ENCODE assay signal across 7 mouse cellular contexts in genomic region chr7:143295356-143296000, GRCm38 (mm10).
DNase-seq lines count a peak whose midpoint lies in the region; ATAC-seq and TF ChIP-seq lines count a peak whose summit lies in the region.

No protein-coding gene starts in this region.

- peak; percentile 50 for ATAC-seq in erythroid progenitor cell, adult 5-6 weeks (replicated peaks; ENCODE audit: low FRiP score, poor library complexity, severe bottlenecking)
- 0 out of 2 replicates have a peak, but pooled peaks have one; percentile 20 for ATAC-seq in hindbrain, embryonic 15.5 days (ENCODE audit: low FRiP score, low read depth)
- no peak for ATAC-seq in limb, embryonic 12.5 days (ENCODE audit: insufficient number of reproducible peaks, insufficient read depth, low FRiP score, low TSS enrichment, low read depth)
- ATAC-seq in midbrain, embryonic 11.5 days (ENCODE audit: low FRiP score) = no peak

- in situ Hi-C loops in ES-E14 (cut with MboI; ENCODE audit: low sequenced_read_pairs in 2 of 2, unreplicated experiment in 2 of 2) = no loop called here

- peak overlapping the region; percentile 55 for H3K4me2 ChIP-seq in hindbrain, embryonic 15.5 days
- peak overlapping the region; percentile 63 for H3K4me2 ChIP-seq in limb, embryonic 12.5 days
- H3K4me2 ChIP-seq in midbrain, embryonic 11.5 days = peak overlapping the region; percentile 59

- peak overlapping the region; percentile 72 for H3K9ac ChIP-seq in ES-E14 (ENCODE audit: insufficient read depth, low read depth, low read length, poor library complexity, severe bottlenecking)
- peak overlapping the region; percentile 58 for H3K9ac ChIP-seq in hindbrain, embryonic 15.5 days
- peak overlapping the region; percentile 67 for H3K9ac ChIP-seq in limb, embryonic 12.5 days (replicated peaks)
- peak overlapping the region; percentile 54 for H3K9ac ChIP-seq in midbrain, embryonic 11.5 days (ENCODE audit: low read length)

- H3K4me1 ChIP-seq in ES-E14 (ENCODE audit: control insufficient read depth in 2 of 2, insufficient read depth in 2 of 2, low read length in 2 of 2, poor library complexity in 1 of 2) = peaks cover 1 to 3% of the 10 kb centered on the region in 2 experiments; a peak in 3 of 4 replicates
- H3K4me1 ChIP-seq in bone marrow, adult 2 months (ENCODE audit: control insufficient read depth, insufficient read depth, low read length) = no peaks in the 10 kb centered on the region; the same call in 1 of the 2 replicates
- peaks cover 17% of the 10 kb centered on the region for H3K4me1 ChIP-seq in hindbrain, embryonic 15.5 days (replicated peaks)
- peaks cover 30% of the 10 kb centered on the region for H3K4me1 ChIP-seq in limb, embryonic 12.5 days (replicated peaks)
- peaks cover 7% of the 10 kb centered on the region for H3K4me1 ChIP-seq in midbrain, embryonic 11.5 days (ENCODE audit: control insufficient read depth, insufficient read depth, low read length)

- no peak for TF ChIP-seq POLR2A in bone marrow, adult 2 months (IDR thresholded peaks at IDR 0.05; ENCODE audit: borderline replicate concordance, control insufficient read depth, low read depth, low read length)

- H3K27me3 ChIP-seq in hindbrain, embryonic 15.5 days = no peaks in the 10 kb centered on the region
- no peaks in the 10 kb centered on the region for H3K27me3 ChIP-seq in limb, embryonic 12.5 days
- no peaks in the 10 kb centered on the region for H3K27me3 ChIP-seq in midbrain, embryonic 11.5 days (ENCODE audit: control insufficient read depth, insufficient read depth, low read length)

- WGBS in bone marrow, adult 2 months = 52% methylated on average over 47 of the region's 47 CpGs
- WGBS in hindbrain, embryonic 15.5 days = 50% methylated on average over 47 of the region's 47 CpGs
- WGBS in limb, embryonic 12.5 days = 55% methylated on average over 47 of the region's 47 CpGs
- WGBS in midbrain, embryonic 11.5 days = 51% methylated on average over 47 of the region's 47 CpGs

- H3K4me3 ChIP-seq in ES-E14 (ENCODE audit: insufficient read depth in 1 of 2, low read depth in 1 of 2, low read length in 2 of 2, poor library complexity in 1 of 2, severe bottlenecking in 1 of 2) = peak overlapping the region; percentile 75 to 83
- H3K4me3 ChIP-seq in bone marrow, adult 2 months (replicated peaks; ENCODE audit: control insufficient read depth, low read depth, low read length) = peak overlapping the region; percentile 83
- peak overlapping the region; percentile 56 for H3K4me3 ChIP-seq in hindbrain, embryonic 15.5 days
- H3K4me3 ChIP-seq in limb, embryonic 12.5 days (replicated peaks) = peak overlapping the region; percentile 53
- H3K4me3 ChIP-seq in midbrain, embryonic 11.5 days (ENCODE audit: low read depth, low read length) = peak overlapping the region; percentile 46

- no peak for TF ChIP-seq CTCF in bone marrow, adult 2 months (IDR thresholded peaks at IDR 0.05; ENCODE audit: control insufficient read depth, insufficient read depth, low read length)

- peaks cover 3% of the 10 kb centered on the region; the same call in 1 of the 2 replicates for H3K36me3 ChIP-seq in ES-E14 (ENCODE audit: control insufficient read depth, insufficient read depth, low read length, poor library complexity, severe bottlenecking)
- no peaks in the 10 kb centered on the region for H3K36me3 ChIP-seq in hindbrain, embryonic 15.5 days
- no peaks in the 10 kb centered on the region for H3K36me3 ChIP-seq in limb, embryonic 12.5 days
- no peaks in the 10 kb centered on the region for H3K36me3 ChIP-seq in midbrain, embryonic 11.5 days (ENCODE audit: control insufficient read depth, insufficient read depth, low read length)

- H3K9me3 ChIP-seq in ES-E14 (ENCODE audit: control insufficient read depth, insufficient read depth, low read depth, low read length) = peaks cover 2% of the 10 kb centered on the region; the same call in 1 of the 2 replicates
- H3K9me3 ChIP-seq in hindbrain, embryonic 15.5 days = no peaks in the 10 kb centered on the region; the same call in 1 of the 2 replicates
- peaks cover 10% of the 10 kb centered on the region for H3K9me3 ChIP-seq in limb, embryonic 12.5 days
- no peaks in the 10 kb centered on the region for H3K9me3 ChIP-seq in midbrain, embryonic 11.5 days (ENCODE audit: control insufficient read depth, low read length)

- H3K27ac ChIP-seq in ES-E14 (ENCODE audit: insufficient read depth, low read depth, low read length, poor library complexity, severe bottlenecking) = no peak overlapping the region
- H3K27ac ChIP-seq in bone marrow, adult 2 months (ENCODE audit: control insufficient read depth, insufficient read depth, low read depth, low read length, poor library complexity) = peak overlapping the region; percentile 14; the same call in 1 of the 2 replicates
- H3K27ac ChIP-seq in hindbrain, embryonic 15.5 days (replicated peaks) = peak overlapping the region; percentile 80
- H3K27ac ChIP-seq in limb, embryonic 12.5 days = peak overlapping the region; percentile 80
- peak overlapping the region; percentile 44; the same call in 1 of the 2 replicates for H3K27ac ChIP-seq in midbrain, embryonic 11.5 days (ENCODE audit: low read depth, low read length)

- no peak for DNase-seq in ES-E14 (ENCODE audit: low read depth, low spot score)
- DNase-seq in midbrain, embryonic 11.5 days (ENCODE audit: low spot score, missing footprints) = peak; percentile 94
- peak; percentile 21 to 26 for DNase-seq in spleen, postnatal 14 days (ENCODE audit: low spot score in 2 of 2)

TF ChIP-seq in ES-E14, 5 proteins besides CTCF, POLR2A, EP300 and RAD21:
- TF ChIP-seq ZC3H11A (IDR thresholded peaks at IDR 0.05; ENCODE audit: borderline replicate concordance, low read depth, low read length) = no peak
- TF ChIP-seq MAFK (IDR thresholded peaks at IDR 0.05; ENCODE audit: insufficient read depth, low read depth, low read length) = 0 out of 2 replicates have a peak, but pooled peaks have one; percentile 12
- TF ChIP-seq CHD2 (IDR thresholded peaks at IDR 0.05; ENCODE audit: low read depth, low read length) = no peak

Comparison
In these comparisons a context has a peak if more than half of its experiments do, and no peak if none do; other contexts are left out.
1. ATAC-seq: peak in erythroid progenitor cell, adult 5-6 weeks (single experiment) and hindbrain, embryonic 15.5 days (single experiment); none in limb, embryonic 12.5 days (single experiment) and midbrain, embryonic 11.5 days (single experiment).
2. Peak in every context shown above with its lines, with median percentiles within 50 percentile points of each other: H3K4me3 ChIP-seq, H3K9ac ChIP-seq and H3K4me2 ChIP-seq.